Mouse (Mus musculus): ENCODE measurements at regions not wholly inside any gene's neighbourhood (a gene's known extent, or its start where the extent isn't known, plus 50 kb on each side); places are given as distances from the start of the nearest gene placed in this dataset.

DNA sequence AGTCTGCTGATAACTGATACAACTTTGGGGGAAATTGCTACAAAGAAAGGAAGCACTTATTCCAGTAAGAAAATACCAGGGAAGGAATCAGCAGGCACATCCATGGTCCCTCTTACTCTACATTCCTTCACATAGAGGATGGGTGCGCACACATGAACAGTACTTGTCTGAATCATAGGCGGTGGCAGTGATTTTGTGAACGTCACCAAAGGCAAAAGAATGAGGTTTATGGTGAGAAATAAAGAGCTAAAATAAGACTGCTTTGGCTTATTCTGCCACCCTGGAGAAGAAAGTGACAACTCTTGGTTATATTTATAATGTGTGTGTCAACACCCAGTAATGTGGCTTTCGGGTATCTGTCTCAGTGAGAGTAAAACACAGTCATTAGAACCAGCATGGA is 59.9 kb upstream of the Ccdc80 start:
- Histone ChIP-seq H3K36me3 (ENCODE audit: poor library complexity, severe bottlenecking) (no peaks in the 10 kb centered on the region), H3K4me2 (no peak overlapping the region), H3K27ac (no peak overlapping the region), H3K9me3 (replicated peaks) (no peaks in the 10 kb centered on the region), H3K27me3 (no peaks in the 10 kb centered on the region), H3K4me1 (no peaks in the 10 kb centered on the region), H3K4me3 (no peak overlapping the region), H3K9ac (no peak overlapping the region)
- ATAC-seq: no peak
- 97% methylated on average over 4 of the region's 4 CpGs for WGBS

- Histone ChIP-seq H3K36me3 (ENCODE audit: poor library complexity, severe bottlenecking) (no peaks in the 10 kb centered on the region), H3K4me1 (no peaks in the 10 kb centered on the region), H3K27ac (no peak overlapping the region), H3K27me3 (no peaks in the 10 kb centered on the region), H3K4me2 (no peak overlapping the region), H3K9ac (no peak overlapping the region), H3K9me3 (replicated peaks) (no peaks in the 10 kb centered on the region), H3K4me3 (no peak overlapping the region)
- ATAC-seq: 0 out of 2 replicates have a peak, but pooled peaks have one; percentile 36
- 63% methylated on average over 1 of the region's 1 CpGs for WGBS
Observed at GRCm38 (mm10) chr16:45034401-45034800, 58.8 kb upstream of the Ccdc80 start.

DNA sequence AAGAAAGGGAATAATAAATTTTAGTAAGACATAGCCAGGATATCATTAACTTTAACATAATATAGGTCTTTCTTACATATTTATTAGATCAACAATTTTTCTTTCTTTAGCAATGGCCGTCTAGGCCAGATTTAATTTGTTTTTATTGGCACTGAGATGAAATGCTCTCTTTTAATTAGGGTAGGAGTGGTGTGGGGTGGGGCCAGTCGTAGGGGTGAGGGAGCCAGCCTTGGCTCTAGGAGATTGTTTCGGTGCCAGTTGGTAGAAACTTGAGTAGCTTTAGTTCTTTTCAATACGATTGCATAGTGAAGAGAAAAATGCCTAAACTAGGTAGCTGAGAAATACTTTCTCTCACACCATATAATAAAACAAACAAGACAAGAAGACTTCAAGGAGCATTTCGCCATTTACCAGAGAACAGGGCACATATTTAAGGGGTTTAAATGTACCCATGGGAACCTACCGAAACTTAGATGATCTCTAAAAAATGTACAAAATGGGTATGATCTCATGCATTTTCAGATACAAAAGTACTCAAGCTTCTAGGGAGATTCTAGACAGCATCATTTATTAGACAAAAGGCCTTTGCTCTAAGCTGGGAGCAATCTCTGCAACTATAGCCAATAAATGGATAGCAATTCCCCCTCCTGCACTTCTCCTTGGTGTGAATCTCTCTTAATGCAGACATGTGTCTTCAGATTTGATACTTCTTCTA is 56.2 kb upstream of the Ccdc80 start:
- no peaks in the 10 kb centered on the region for H3K4me1 ChIP-seq
- H3K9me3 ChIP-seq (replicated peaks): no peaks in the 10 kb centered on the region
- no peaks in the 10 kb centered on the region for H3K27me3 ChIP-seq
- H3K36me3 ChIP-seq (ENCODE audit: poor library complexity, severe bottlenecking): no peaks in the 10 kb centered on the region
- no peak overlapping the region for H3K27ac ChIP-seq
- ATAC-seq: peak; percentile 81
- H3K4me3 ChIP-seq: no peak overlapping the region
- 67% methylated on average over 6 of the region's 6 CpGs for WGBS
- no peak overlapping the region for H3K9ac ChIP-seq
- no peak overlapping the region for H3K4me2 ChIP-seq

GRCm38 (mm10) chr16:45037521-45037888 is 55.7 kb upstream of the Ccdc80 start:
- H3K27ac ChIP-seq: 0 out of 2 replicates have a peak overlapping the region, but pooled peaks have one; percentile 40
- WGBS: 73% methylated on average over 3 of the region's 3 CpGs

DNA sequence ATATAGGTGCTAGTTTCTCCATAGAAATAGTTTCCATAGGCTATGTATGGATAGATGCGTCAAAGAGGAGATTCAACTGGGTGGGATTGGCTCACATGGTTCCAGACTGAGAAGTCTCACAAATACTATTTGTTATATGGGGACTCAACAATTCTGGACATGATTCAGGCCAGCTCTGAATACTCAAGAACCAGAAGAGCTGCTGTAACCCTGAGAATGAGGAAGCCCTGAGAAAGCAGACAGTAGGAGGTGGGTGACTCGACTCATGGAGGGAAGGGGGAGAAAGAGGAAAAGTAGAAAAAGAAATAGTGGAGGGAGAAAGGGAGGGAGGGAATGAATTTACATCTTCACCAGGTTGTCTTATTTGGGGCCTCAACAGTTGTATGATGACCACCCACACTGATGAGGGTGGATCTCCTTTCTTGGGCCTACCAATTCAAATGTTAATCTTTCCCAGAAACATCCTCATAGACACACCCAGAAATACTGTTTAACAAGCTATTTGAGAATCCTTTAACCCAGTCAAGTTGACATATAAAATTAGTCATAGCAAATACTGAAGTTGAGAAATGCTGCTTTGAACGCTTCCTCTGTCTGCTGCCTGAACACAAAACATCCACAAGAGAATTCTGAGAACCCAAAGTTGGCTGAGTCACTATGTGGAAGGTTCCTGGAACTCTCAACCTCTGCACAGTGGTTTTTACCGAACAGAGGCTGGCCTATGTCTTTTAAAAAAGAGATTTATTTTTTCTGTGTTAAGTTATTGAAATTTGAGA is 54.8 kb upstream of the Ccdc80 start:
- 84% methylated on average over 4 of the region's 4 CpGs for WGBS
- no peaks in the 10 kb centered on the region for H3K9me3 ChIP-seq (replicated peaks)
- no peak overlapping the region for H3K4me2 ChIP-seq
- ATAC-seq: no peak
- H3K4me3 ChIP-seq: no peak overlapping the region
- no peaks in the 10 kb centered on the region for H3K4me1 ChIP-seq
- no peaks in the 10 kb centered on the region for H3K36me3 ChIP-seq (ENCODE audit: poor library complexity, severe bottlenecking)
- H3K27me3 ChIP-seq: no peaks in the 10 kb centered on the region
- H3K27ac ChIP-seq: no peak overlapping the region
- H3K9ac ChIP-seq: no peak overlapping the region

More at GRCm38 (mm10) chr16:45037521-45037888, 55.7 kb upstream of the Ccdc80 start:
- Histone ChIP-seq H3K9me3 (replicated peaks) (no peaks in the 10 kb centered on the region), H3K4me3 (no peak overlapping the region), H3K36me3 (ENCODE audit: poor library complexity, severe bottlenecking) (no peaks in the 10 kb centered on the region), H3K27me3 (no peaks in the 10 kb centered on the region), H3K4me1 (no peaks in the 10 kb centered on the region), H3K9ac (no peak overlapping the region), H3K4me2 (no peak overlapping the region)
- peak; percentile 54; the same call in 1 of the 2 replicates for ATAC-seq

Measured in forebrain, embryonic 13.5 days (tissue).